Mouse (Mus musculus) adrenal gland, postnatal 25 days (tissue): ENCODE results near the gene Trio. TPM values are rescaled to one million over a fixed set of nuclear protein-coding genes. Genes with fewer than 3 reads are reported as not detected.

Experiments
- DNase-seq: peaks from one replicate; pipeline ENCODE4 v3.0.0; 2021; ENCODE audit warnings: mixed read lengths
- total RNA-seq: library from RNA; stranded (reverse); gene quantifications from 2 replicates; pipeline ENCODE4 v1.2.3, GENCODE M21; 2021

Trio gene
- total RNA-seq, 1 experiment from 2014 or later = 85.2 TPM

DNA sequence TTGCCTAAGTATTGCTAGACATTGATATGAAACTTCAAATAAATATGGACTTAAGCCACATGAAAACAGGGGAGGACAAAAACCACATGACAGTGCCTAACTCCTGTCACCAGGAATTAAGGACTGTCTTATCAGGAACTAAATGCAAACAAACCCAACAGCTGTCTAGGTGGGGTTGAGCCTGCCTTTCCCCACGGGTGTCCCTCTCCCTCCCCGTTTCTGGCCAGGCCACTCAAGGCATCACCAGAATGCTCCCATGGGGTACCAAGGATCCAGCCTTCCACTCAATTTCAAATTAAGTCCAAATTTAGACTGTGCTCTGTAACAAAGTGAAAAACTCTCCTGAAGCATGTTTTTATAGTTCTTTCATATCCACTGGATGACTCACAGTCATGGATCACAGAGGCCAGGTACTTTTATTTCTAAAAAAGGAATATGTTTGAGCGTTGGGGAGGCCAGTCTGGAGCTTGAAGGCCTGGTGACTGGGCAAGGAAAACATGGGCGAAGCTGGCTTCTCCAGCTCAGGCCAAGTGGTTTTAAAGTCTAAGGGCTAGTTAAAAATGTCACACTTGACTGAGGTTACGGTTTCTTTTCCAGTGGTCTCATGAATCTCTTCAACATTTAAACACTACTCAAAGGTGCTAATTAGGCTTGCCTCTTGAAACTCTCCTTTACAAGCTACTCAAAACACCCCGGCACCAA is 33.6 kb downstream of the Trio start:
- DNase-seq = no peak

DNA sequence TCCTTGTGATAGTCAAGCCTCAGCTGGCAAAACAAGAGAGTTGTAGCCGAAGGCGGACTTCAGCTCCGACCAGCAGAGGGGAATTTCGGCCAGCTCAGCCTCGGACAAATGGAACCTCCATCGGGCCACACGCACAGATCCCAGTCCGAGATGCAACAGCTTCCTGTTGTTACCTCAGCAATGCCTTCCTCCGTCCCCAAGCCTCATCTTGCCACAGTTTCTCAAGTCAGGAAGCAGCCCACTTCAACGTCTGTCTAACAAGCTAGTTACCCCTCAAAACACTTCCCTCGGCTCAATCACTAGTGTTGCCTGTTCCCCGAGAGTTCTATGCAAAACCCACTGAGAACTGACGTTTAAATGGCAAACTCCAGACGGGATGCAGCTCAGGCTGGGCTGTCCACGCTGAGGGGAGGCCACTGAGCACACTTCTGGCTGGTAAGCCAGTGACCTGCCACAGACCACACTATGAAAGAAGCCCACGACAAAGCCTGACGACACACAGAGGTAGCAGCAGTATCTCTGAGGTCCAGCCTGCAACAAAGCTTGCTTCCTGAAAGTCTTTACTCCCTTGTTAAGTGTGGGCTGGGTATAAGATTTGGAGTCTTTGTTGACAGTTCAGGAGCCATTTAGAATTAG is 34.5 kb downstream of the Trio start:
- no peak for DNase-seq

DNA sequence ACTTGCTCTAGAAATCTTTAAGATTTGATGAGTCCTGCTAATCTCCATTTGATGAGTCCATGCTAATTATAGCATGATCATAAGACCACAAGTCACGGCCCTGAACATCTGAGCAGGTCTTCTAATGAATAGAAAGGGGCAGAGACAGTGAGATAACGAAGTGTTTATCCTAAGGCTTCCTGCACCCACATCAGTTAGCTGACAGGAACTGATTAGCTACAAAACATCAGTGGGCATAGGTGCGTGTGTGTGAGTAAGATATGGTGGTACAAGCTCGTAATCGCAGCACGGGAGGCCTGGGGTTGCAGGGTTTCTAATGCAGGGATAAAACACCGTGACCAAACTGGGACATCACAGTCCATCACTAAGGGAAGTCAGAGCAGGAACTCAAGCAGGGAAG is 37.7 kb downstream of the Trio start:
- DNase-seq = no peak

DNA sequence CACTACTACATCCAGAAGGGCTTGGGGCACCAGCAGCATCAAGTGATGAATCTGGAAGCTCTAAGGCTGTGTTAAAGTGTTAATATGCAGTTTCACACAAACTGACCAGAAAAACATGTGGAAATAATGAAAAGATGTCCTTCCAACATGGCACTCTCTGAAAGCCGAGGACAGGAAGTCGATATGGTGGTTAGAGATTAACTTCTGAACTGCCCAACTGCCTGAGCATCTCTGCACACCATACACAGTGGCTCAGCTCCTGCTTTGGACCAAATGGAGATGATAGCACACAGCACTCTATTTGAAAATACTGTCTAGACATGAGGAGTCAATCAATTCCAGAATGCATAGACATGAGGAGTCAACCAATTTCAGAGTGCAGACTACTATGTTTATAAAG is 40.8 kb downstream of the Trio start:
- DNase-seq = no peak

DNA sequence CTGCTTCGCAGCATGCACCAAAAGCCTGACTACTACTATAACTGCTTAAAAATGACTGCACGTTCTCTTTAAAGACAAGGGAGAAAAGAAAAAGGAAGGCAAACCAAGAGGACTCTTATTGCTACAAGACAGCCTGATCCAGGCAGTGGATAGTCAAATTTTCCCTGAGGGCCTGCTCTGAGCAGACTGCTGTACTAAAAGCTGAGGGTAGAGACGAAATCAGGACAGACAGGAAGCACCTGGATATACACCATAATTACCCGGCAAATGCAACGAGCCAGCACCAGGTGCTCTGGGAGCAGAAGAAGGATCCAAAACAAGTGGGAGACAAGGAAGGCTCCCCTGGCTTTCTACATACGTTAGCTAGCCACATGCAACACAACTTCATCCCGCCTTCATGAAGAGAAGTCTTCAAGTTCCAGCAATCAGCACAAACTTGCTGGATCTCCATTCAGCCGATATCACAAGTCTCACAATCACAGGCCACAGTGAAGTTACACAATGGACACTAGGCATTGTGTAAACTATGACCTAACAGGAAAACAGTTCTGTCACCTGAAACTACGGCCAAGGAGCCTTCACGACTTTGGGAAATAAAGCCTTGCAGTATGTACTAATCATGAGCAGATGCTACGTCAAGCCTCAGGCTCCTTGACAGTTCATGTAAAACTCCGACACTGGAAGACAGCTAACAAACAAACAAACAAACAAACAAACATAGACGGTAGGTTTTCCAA is 43.7 kb downstream of the Trio start:
- no peak for DNase-seq

DNA sequence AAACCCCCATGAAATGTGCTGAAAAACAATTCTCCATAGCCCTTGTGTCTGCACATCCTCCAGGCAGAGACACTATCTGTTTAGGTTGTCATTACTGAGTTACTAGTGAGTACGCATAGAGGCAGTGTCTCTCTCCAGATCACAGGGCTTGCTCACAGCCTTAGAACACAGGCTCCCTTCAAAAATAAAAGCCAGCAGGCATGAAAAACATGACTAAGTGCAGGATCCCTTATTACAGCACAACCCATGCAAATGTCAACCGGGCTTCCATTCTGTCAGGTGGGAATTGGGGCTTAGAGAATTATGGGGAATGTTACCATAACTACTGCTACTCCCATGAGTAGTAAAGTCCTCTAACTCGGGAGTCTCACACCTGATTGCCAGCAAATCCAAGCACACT is 44.4 kb downstream of the Trio start:
- DNase-seq = no peak

DNA sequence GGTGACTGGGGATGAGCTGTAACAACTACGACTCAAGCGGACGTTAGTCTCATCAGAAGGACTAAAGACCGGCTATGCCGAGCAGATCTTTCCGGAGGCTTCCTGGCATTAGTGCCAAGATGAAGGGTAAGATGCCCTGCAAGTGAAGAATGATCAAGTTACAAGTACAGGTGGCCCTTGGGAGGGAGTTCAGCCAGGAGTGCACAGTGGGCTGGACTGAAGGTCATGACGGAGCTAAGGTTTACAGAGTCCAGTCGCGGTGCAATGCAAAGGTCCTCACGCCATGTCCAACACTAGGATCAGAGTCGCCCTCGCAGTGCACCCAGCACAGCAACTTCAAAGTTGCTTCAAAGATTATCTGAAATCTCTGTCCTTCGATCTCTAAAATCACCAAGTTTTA is 45.2 kb downstream of the Trio start:
- no peak for DNase-seq

DNA sequence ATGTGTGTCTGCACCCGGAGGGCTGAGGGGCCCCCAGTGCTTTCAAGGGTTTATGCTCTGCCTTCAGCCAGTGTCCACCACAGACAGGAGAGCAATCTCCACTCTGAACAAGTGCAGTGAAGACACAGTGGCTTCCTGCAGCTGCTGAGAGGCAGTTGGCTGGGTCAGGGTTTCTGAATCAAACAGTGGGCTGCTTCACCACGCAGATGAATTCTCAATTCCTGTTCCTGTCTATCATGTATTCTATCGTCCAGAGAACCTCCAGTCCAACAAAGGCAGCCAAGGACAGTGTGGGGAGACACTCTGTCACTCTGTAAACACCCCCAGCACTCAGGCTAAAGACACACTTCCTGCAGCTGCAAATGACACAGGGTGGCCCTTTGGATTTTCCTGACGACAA is 48.7 kb downstream of the Trio start:
- DNase-seq = no peak

DNA sequence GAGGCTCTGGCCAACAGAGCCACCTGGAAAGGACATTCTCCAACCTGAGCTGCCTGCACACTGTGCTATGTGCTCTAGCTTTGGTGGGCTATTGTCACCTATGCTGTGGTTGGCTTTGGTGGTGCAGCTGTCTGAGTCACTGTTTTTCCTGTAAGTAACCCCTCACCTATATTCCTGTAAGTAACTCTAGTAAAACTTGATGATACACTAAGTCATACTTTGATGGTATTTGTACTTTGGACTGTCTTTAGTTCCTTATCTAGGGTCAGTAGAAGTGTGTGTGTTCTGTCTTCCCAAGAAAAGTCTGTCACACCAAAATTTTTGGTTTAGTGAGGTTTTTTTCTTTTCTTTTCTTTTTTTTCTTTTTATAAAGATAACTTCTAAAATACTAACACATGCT is 49.3 kb downstream of the Trio start:
- no peak for DNase-seq

DNA sequence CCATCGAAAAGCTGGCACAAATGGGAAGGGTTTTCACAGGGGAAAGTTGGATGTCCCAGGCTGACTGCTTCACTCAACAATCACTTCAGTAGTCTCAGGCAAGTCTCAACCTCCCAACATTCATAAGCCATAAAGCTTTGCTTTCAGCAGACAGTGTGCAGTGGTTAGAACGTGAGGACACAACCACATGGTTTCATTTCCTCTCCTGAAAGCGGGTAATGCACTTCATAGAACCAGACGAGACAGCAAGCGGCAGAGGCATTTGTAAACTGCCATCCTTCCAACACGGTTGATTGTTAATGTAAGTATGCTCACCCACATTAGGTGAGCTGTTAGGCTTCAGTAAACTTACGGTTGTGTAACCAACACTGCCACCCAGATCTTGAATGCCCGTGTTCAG is 51.0 kb downstream of the Trio start:
- DNase-seq = no peak

DNA sequence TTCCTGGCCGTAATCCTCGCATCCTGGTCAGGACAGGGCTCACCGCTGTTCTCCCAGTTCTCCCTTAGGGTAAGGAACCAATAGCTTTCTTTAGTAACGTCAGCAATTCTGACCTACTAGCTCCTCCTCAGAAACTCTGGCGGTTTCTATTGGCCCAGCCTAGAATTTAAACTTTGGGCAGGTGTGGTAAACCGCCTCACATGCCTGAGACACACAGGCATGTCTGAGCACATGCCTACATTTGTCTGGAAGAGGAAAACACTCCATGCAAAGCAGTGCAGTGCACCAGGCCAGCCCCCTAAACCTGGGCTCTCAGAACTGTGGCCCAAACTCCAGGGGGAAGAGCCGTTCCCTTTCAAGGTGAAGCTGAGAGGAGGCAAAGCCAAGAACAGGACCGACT is 57.5 kb downstream of the Trio start:
- DNase-seq = no peak

DNA sequence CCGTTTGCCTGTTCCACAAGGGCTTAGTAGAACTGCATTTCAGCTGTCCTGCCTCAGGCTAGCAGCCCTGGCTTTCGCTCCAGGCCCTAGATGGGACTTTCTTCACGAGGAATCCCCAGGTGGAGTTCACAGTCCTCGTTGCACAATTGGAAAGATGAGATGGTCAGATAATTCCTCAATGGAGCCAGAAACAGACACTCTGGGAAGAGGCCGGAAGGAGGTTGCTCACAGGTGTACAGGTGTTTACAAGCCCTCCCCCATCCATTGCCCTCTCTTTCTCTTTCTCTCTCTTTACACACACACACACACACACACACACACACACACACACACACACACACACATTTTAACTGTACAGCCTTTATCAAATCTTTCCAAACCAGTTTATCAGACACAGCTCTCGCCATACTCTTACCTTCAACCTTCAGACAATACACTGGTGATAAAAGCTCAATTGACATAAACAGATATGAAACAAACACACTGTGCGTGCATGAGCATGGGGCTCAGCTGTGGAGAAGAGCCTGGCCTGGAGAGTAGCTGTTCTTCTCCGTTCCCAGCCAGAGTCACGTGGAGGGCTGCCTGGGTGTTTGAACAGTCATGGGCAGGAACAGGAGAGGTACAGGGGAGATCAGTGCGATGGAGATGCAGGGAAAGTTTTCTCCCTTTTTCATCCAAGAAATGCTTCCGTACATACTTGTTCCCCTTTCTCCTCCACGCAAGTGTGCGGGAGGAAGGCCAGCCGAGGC is 58.3 kb downstream of the Trio start:
- no peak for DNase-seq

DNA sequence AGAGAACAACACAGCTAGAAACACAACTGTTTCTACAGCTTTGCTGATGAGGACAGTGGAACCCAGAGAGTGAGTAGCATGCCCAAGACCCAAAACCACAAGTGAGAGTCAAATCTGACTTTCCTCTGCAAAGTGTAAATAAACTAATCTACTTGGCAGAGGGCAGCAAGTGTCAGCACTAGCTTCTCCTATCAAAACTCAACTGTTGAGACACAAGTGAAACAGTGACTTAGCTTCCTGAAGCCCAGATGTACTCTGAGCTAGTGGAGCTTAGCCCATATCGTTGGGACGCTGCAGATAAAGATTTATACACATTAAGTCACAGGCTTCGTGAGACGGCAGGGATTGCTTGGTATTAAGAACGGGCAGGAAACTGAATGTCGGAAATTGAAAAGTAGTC is 60.8 kb downstream of the Trio start:
- DNase-seq = no peak

DNA sequence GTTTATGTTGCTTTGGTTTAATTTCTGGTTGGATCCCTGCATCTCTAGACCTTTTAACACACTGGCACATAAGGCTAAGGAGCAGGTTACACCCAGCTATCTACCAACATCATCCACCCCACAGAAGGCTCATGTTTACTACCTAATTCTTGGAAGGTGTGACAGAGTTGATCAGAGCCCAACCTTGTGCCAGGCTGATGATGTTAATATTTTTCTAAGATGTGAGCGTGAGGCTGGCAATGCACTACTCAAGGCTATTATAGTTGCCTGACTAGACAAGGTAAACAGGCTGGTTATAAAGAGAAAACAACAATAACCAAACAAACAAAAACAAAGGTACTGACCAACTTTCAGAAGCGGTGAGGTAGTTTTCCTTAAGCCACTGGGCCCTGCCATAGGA is 62.1 kb downstream of the Trio start:
- no peak for DNase-seq

DNA sequence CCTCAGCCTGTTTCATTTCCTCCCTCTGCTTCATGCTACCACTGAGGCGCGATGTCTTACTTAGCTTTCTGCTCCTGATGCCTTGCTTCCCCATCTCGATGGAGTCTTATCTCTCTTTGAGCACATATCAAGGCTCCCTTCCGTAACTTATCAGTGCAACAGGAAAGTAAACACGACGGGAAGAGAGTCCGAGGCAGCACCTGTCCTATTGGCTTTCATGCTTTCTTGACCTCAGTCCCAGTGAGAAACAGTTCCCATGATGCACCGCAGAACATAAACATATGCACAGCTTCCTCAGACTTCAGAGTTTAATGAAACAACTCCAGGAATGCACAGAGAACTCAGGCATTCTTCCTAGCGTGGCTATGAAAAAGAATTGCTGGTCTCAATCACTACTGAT is 65.0 kb downstream of the Trio start:
- no peak for DNase-seq

DNA sequence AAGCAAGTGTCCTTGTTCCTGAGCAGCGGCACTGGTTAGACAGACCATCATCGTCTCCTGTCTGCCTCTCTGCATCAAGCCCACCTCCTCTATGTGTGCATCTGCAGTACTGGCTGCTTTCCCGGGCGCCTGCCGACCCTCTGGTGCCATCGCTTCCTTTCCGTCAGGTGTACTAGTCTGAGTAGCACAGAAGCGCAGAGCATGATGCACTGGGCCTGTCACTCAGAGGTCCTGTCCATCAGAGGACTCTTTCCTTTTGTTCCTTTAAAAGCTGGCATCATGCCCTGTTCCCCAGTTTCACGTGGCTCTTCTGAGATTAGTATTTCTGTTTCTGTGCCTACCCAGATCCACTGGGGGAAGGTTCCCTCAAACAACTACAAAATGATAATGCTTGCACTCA is 67.8 kb downstream of the Trio start:
- no peak for DNase-seq

DNA sequence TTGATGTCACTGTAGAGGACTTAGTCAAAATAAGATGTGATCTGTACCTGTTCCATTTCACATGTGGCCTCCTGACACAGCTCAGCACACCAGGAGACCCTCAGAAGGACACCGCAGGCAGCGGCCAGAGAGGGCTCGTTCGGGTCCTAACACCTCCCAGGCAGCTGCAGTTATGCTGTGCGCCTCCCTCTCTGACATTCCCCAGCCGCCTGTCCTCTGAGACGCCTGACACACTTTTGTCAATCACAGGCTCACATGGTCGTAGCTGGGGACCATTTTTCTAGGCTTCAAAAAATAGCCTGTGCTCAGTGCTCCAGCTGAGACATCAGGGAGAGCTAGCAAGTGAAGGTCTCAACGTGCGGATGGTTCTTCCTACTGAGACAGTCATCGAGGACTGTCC is 70.0 kb downstream of the Trio start:
- DNase-seq = no peak

DNA sequence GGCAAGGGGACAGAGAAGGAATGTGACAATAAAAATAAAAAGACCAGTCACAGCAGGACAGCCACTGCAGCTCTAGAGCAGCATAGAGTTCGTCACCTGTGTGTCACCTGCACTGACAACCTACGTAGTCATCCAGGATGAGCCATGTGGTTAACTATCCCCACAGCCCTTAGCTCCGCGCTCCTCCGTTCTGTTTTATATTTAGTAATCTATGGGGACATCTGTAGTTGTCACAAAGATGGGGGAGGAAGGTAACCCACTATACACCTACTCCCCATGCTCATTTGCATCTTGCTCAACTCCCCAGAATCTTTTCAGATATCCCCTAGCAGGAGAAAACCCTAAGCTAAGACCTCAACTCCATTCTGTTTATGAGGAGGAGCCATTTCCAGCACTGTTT is 71.3 kb downstream of the Trio start:
- no peak for DNase-seq

DNA sequence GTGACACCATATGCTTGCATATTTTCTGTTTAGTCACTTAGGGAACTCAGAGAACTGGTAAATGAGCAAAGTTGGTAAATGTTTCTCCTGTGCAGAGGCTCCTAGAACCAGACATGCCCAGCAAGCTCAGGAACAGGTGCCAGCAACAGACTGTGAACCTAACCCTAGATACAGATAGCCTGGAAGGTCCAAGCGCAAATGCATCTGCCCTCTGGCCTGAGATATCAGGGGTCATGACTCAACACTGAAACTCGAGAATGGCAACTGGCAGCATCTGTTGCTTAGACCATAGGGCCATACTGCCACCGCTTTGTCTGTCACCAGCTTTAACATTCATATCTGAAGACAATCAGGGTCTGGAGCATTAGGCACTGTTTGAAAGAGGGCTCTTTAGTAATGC is 72.1 kb downstream of the Trio start:
- no peak for DNase-seq

DNA sequence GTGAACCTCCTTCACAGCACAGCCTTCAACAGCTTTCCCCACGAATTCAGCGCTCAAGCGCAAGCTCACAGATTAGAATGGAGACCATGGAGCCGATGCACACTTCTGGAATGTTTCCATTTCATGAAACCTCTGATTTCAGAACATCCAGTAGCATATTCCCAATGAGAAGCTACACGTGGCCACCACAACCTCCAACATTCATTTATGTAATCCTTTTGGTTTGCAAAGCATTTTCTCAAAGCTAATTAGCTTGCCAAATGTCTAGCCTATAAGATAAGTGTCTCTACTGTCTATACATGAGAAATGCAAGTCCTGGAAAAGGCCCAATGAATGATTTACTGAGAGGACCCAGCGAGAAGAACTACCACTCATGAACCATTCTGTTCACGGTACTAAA is 74.5 kb downstream of the Trio start:
- no peak for DNase-seq

DNA sequence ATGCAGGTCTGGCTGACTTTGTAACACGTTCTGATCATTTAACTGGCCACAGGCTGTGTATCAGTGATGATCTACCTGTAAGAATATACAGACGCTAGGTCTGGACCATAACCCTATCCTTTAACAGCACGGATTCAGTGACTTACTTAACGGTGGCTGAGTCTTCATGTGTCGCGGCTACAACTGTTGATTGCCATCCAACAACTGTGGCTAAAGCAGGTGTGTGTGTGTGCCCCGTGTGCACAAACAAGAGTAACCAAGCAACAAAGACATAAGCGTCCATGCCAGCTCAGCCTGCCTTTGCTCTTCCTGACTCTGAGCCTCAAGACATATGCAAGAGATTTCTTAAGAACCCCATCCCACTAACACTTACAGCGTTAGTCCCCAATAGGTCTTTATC is 76.5 kb downstream of the Trio start:
- no peak for DNase-seq

DNA sequence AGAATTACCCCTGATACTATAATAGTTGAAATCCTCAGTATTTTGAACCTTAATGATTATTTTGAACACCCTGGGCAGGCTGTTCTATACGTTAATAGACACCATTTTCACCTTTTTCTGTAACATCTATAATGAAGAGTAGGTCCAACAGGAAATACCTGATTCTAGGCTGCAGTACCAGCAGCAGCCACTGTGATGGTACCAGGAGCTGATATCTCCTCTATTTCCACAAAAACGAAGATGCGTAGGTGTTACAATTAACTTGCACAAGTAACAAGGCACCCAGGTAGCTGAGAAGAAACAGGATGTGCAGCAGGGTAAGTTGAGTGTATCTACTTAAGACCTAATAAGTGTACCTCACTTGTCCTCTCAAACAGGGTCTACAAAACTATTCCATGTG is 77.8 kb downstream of the Trio start:
- DNase-seq = no peak

DNA sequence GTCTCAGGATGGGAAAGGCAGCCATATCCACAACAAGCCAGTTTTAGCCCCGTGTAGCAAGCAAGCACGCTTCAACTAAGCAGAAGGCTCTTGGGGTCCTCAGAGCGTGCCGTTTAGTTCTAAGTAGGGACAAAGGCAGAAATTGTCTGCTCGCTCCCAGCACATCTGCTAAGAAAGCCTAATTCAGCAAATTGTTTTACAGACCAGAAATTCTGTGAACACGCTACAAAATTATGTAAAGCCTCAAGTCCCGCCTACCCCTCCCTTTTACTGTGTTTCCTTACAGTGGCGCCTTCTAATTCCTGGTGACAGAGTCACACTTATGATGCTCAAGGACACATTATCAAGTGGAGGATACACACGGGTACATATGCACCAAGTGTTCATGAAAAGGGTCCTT is 80.1 kb downstream of the Trio start:
- no peak for DNase-seq
